Mouse (Mus musculus): ENCODE measurements around the gene Cdkal1.

- no peak for TF ChIP-seq CTCF (IDR thresholded peaks at IDR 0.05; ENCODE audit: low read depth)
- no peak for TF ChIP-seq EP300 (optimal IDR thresholded peaks at IDR 0.05)
These were observed 147.9 kb downstream of the Cdkal1 start for GRCm38 (mm10) chr13:29707620-29708019.
